Mouse (Mus musculus) kidney, embryonic 14.5 days (tissue): ENCODE data around the gene Nhsl1. TPM values are rescaled to one million over a fixed set of nuclear protein-coding genes. Genes with fewer than 3 reads are reported as not detected.
A peak's percentile ranks its signal among the peaks of the same experiment; 100 is the strongest.

Experiments used
- ATAC-seq: fragments of 200-750 bp; cut with Nextera tagmentation; 2 replicates; pipeline ENCODE4 v1.8.0; 2017; ENCODE audit warnings: moderate number of reproducible peaks, mild to moderate bottlenecking, moderate TSS enrichment, moderate library complexity; ENCODE audit not compliant: low FRiP score, low TSS enrichment
- H3K27ac ChIP-seq: fragments of 300-500 bp; sonication (generic); 2 replicates; pipeline ENCODE4 v1.5.1; 2014; ENCODE audit warnings: low read depth, mild to moderate bottlenecking, low read length, moderate library complexity, mixed read lengths
- H3K27me3 ChIP-seq: fragments of 300-500 bp; sonication (generic); 2 replicates; pipeline ENCODE4 v1.6.1; 2014; ENCODE audit warnings: mild to moderate bottlenecking, low read length; ENCODE audit not compliant: control insufficient read depth, insufficient read depth
- H3K36me3 ChIP-seq: fragments of 300-500 bp; sonication (generic); 2 replicates; pipeline ENCODE4 v1.6.1; 2014; ENCODE audit warnings: low read length, mixed read lengths; ENCODE audit not compliant: control insufficient read depth, insufficient read depth
- H3K4me1 ChIP-seq: fragments of 300-500 bp; sonication (generic); 2 replicates; pipeline ENCODE4 v1.6.1; 2014; ENCODE audit warnings: low read length, mixed read lengths; ENCODE audit not compliant: control insufficient read depth, insufficient read depth
- H3K4me2 ChIP-seq: fragments of 300-500 bp; sonication (generic); replicated peaks from 2 replicates; pipeline ENCODE4 v1.6.1; 2014; ENCODE audit warnings: low read depth, mild to moderate bottlenecking, low read length
- H3K4me3 ChIP-seq: fragments of 300-500 bp; sonication (generic); 2 replicates; pipeline ENCODE4 v1.5.1; 2014; ENCODE audit warnings: mild to moderate bottlenecking, low read length
- H3K9ac ChIP-seq: fragments of 300-500 bp; sonication (generic); 2 replicates; pipeline ENCODE4 v1.6.1; 2014; ENCODE audit warnings: low read depth, mild to moderate bottlenecking, low read length, moderate library complexity
- H3K9me3 ChIP-seq: fragments of 300-500 bp; sonication (generic); 2 replicates; pipeline ENCODE4 v1.6.1; 2016; ENCODE audit warnings: low read length; ENCODE audit not compliant: control insufficient read depth
- whole genome bisulfite sequencing: fragments of 180-500 bp; shearing (Covaris S2); extraction: QIAGEN DNeasy Blood & Tissue Kit; methylation state at CpG from one replicate; pipeline ENCODE4 v1.1.7; 2014; 5-methylcytosine and 5-hydroxymethylcytosine counted together
- polyA plus RNA-seq: library from polyadenylated mRNA; unstranded; fragments of >200 nt; fragmentation: Nextera tagmentation; extraction: Ambion mirVana; gene quantifications from 2 replicates; pipeline ENCODE4 v1.2.1, GENCODE M21; 2014

The Nhsl1 gene
- polyA plus RNA-seq, 1 experiment from 2014 or later: 11.9 TPM

DNA sequence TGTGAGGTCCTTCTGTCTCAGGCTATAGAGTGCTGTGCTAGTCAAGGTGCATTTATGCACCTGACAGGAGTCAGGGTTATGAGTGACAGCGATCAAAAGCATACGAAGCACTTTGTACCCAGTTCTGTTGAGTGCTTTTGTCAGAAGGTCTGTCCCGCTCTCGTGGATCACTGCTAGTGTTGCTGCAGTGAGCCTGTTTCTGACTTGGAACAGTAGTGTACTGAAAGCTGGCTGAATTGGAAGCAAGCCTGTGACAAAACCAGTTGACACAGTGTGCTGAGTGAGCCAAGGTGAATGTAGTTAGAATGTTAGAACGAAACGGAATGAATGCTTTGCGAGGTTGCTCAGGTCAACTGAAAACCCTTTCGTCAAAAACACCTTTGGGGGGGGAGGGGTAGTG lies 82.2 kb downstream of the Nhsl1 start:
- Histone ChIP-seq H3K27me3 (no peaks in the 10 kb centered on the region), H3K36me3 (no peaks in the 10 kb centered on the region), H3K4me3 (no peak overlapping the region), H3K9me3 (no peaks in the 10 kb centered on the region), H3K4me1 (no peaks in the 10 kb centered on the region), H3K4me2 (no peak overlapping the region), H3K9ac (no peak overlapping the region), H3K27ac (no peak overlapping the region)
- no peak for ATAC-seq
- 75% methylated on average over 8 of the region's 8 CpGs for WGBS

- no peaks in the 10 kb centered on the region for H3K27me3 ChIP-seq
- no peak overlapping the region for H3K9ac ChIP-seq
- 55% methylated on average over 2 of the region's 2 CpGs for WGBS
- H3K36me3 ChIP-seq: no peaks in the 10 kb centered on the region
- no peaks in the 10 kb centered on the region for H3K9me3 ChIP-seq
- ATAC-seq: no peak
- no peak overlapping the region for H3K4me3 ChIP-seq
- H3K4me2 ChIP-seq: no peak overlapping the region
- no peak overlapping the region for H3K27ac ChIP-seq
- H3K4me1 ChIP-seq: peaks cover 15% of the 10 kb centered on the region; the same call in 1 of the 2 replicates
These were observed 85.2 kb downstream of the Nhsl1 start for GRCm38 (mm10) chr10:18403992-18404391.

GRCm38 (mm10) chr10:18404679-18405078 lies 85.9 kb downstream of the Nhsl1 start:
- Histone ChIP-seq H3K9me3 (no peaks in the 10 kb centered on the region), H3K4me1 (peaks cover 18% of the 10 kb centered on the region; the same call in 1 of the 2 replicates), H3K27ac (no peak overlapping the region), H3K4me3 (no peak overlapping the region), H3K9ac (no peak overlapping the region), H3K4me2 (no peak overlapping the region), H3K27me3 (no peaks in the 10 kb centered on the region), H3K36me3 (no peaks in the 10 kb centered on the region)
- 43% methylated on average over 5 of the region's 5 CpGs for WGBS
- ATAC-seq: no peak

DNA sequence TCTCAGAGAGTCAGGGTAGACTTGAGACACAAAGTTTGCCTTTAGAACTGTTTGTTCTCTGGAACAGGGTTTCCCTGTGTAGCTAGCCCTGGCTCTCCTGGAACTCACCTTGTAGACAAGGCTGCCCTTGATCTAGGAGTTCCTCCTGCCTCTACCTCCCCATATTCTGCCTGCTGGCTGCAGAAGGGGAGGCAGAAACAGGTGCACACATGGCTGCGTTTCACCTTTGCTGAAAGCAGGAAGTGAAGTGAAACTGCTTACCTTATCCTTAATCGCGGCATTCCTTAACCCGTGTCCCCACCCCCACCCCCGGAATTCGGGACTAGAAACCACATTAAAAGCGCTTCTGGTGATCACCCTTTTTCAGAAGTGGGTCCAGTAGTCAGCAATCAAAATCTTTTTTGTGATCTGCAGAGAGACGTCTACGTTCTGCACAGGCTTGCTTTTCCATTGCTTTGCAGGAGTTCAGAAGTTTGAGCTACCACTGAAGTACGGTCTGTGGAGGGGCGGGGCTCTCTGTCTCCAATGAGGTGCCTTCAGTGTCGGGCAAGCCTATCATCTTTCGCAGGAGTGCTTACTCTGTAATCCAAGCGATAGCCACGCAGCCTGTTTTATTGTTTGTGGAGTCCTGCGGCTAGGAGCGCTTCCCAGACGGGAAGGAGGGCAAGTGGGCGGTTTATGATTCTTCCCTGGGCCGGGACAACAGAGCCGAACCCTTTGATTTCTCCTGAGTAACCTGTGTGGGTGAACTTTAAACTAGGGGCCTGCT lies 88.5 kb downstream of the Nhsl1 start:
- WGBS: under 1% methylated on average over 21 of the region's 21 CpGs
- H3K9ac ChIP-seq: peak overlapping the region; percentile 56; the same call in 1 of the 2 replicates
- peak overlapping the region; percentile 65 for H3K4me2 ChIP-seq
- no peaks in the 10 kb centered on the region for H3K27me3 ChIP-seq
- ATAC-seq: peak; percentile 94
- peak overlapping the region; percentile 48 for H3K4me3 ChIP-seq
- H3K27ac ChIP-seq: peak overlapping the region; percentile 65; the same call in 1 of the 2 replicates
- no peaks in the 10 kb centered on the region for H3K36me3 ChIP-seq
- H3K4me1 ChIP-seq: peaks cover 21% of the 10 kb centered on the region; the same call in 1 of the 2 replicates
- H3K9me3 ChIP-seq: no peaks in the 10 kb centered on the region

DNA sequence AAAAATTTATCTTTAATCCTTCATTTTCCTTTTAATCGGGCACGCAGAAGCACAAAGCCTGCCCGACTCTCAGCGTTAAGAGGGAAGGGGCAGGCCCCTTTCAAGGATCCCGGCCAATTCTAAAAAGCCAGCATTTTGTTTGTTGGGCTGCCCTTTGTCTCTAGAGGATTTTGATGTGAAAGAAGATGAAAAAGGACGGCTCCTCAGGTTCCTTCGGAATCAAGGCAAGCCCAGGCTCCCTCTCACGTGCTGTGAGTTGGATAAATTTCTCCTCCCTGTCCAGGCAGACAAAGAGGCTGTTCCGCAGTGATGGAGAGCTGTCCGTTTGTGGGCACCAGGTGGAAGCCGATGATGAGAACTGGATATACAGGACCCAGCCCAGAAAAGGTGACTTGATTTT lies 89.3 kb downstream of the Nhsl1 start:
- Histone ChIP-seq H3K9ac (peak overlapping the region; percentile 56; the same call in 1 of the 2 replicates), H3K4me3 (peak overlapping the region; percentile 48), H3K27me3 (no peaks in the 10 kb centered on the region), H3K4me2 (peak overlapping the region; percentile 65), H3K4me1 (peaks cover 21% of the 10 kb centered on the region; the same call in 1 of the 2 replicates), H3K9me3 (no peaks in the 10 kb centered on the region), H3K36me3 (no peaks in the 10 kb centered on the region), H3K27ac (peak overlapping the region; percentile 14; the same call in 1 of the 2 replicates)
- ATAC-seq: no peak
- 5% methylated on average over 11 of the region's 11 CpGs for WGBS

GRCm38 (mm10) chr10:18408635-18409034 lies 89.8 kb downstream of the Nhsl1 start:
- peak overlapping the region; percentile 65 for H3K4me2 ChIP-seq
- no peaks in the 10 kb centered on the region for H3K36me3 ChIP-seq
- peak overlapping the region; percentile 56; the same call in 1 of the 2 replicates for H3K9ac ChIP-seq
- H3K9me3 ChIP-seq: no peaks in the 10 kb centered on the region
- peaks cover 21% of the 10 kb centered on the region; the same call in 1 of the 2 replicates for H3K4me1 ChIP-seq
- H3K27ac ChIP-seq: no peak overlapping the region
- no peak for ATAC-seq
- WGBS: 24% methylated on average over 9 of the region's 9 CpGs
- H3K27me3 ChIP-seq: no peaks in the 10 kb centered on the region
- peak overlapping the region; percentile 48 for H3K4me3 ChIP-seq

GRCm38 (mm10) chr10:18409068-18409467 lies 90.3 kb downstream of the Nhsl1 start:
- H3K9ac ChIP-seq: peak overlapping the region; percentile 56; the same call in 1 of the 2 replicates
- no peaks in the 10 kb centered on the region for H3K9me3 ChIP-seq
- no peak for ATAC-seq
- no peaks in the 10 kb centered on the region for H3K36me3 ChIP-seq
- H3K4me3 ChIP-seq: peak overlapping the region; percentile 48
- no peaks in the 10 kb centered on the region for H3K27me3 ChIP-seq
- H3K4me2 ChIP-seq: peak overlapping the region; percentile 65
- 58% methylated on average over 2 of the region's 2 CpGs for WGBS
- no peak overlapping the region for H3K27ac ChIP-seq
- H3K4me1 ChIP-seq: peaks cover 21% of the 10 kb centered on the region; the same call in 1 of the 2 replicates

DNA sequence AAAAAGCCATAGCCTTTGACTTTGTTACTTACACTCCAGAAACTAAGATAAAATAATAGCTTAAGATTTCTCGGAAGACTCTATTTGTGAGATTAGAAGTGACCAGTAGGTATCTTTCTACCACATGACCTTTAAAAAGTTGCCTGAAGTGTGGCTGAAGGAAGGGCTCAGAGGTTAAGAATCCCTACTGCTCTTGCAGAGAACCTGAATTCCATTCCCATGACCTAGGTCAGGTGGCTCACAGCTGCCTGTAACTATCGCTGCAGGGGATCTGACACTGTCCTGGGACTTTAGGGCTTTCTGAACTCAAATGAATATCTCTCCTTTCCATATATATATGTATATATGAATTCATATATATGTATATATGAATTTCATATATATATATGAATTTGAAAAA lies 92.5 kb downstream of the Nhsl1 start:
- no peaks in the 10 kb centered on the region for H3K9me3 ChIP-seq
- no peaks in the 10 kb centered on the region for H3K27me3 ChIP-seq
- WGBS: 49% methylated on average over 2 of the region's 2 CpGs
- no peaks in the 10 kb centered on the region for H3K36me3 ChIP-seq
- H3K4me3 ChIP-seq: no peak overlapping the region
- H3K9ac ChIP-seq: no peak overlapping the region
- H3K4me1 ChIP-seq: peaks cover 21% of the 10 kb centered on the region; the same call in 1 of the 2 replicates
- no peak overlapping the region for H3K27ac ChIP-seq
- no peak overlapping the region for H3K4me2 ChIP-seq
- no peak for ATAC-seq

DNA sequence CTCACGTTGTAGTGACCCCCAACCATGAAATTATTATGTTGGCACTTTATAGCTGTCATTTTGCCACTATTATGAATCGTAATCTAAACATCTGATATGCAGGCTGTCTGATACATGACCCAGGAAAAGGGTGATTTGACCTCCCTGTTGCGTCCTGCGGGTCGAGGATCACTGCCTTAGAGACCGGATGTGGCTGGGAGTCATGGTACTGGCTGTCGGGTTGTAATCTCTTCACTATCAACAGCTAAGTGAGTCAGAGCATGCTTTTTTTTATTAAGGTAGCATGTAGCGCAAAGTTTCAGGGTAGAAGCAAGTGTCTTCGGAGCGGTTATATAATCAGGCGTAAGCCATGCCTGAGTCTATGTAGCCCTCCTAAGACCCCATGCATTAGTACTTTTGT lies 97.2 kb downstream of the Nhsl1 start:
- WGBS: 75% methylated on average over 11 of the region's 11 CpGs
- Histone ChIP-seq H3K36me3 (no peaks in the 10 kb centered on the region), H3K27me3 (no peaks in the 10 kb centered on the region), H3K27ac (no peak overlapping the region), H3K4me3 (no peak overlapping the region), H3K4me2 (no peak overlapping the region), H3K9me3 (no peaks in the 10 kb centered on the region), H3K9ac (no peak overlapping the region), H3K4me1 (no peaks in the 10 kb centered on the region)
- no peak for ATAC-seq
